Mouse (Mus musculus) splenic B cell, adult 2 months (primary cell): ENCODE data around the gene Fam199x.

Source experiments
- DNase-seq: peaks from one replicate; pipeline ENCODE4 v3.0.0-alpha.2; 2011; ENCODE audit warnings: low read depth, low spot score
- H3K27me3 ChIP-seq: 2 replicates; pipeline ENCODE4 v1.6.1; 2012; ENCODE audit warnings: mild to moderate bottlenecking, low read length, moderate library complexity, mixed read lengths; ENCODE audit not compliant: control insufficient read depth, poor library complexity, insufficient read depth, severe bottlenecking
- H3K36me3 ChIP-seq: 2 replicates; pipeline ENCODE4 v1.6.1; 2012; ENCODE audit warnings: mild to moderate bottlenecking, low read length, moderate library complexity, mixed read lengths; ENCODE audit not compliant: control insufficient read depth, poor library complexity, insufficient read depth, severe bottlenecking

Fam199x gene

DNA sequence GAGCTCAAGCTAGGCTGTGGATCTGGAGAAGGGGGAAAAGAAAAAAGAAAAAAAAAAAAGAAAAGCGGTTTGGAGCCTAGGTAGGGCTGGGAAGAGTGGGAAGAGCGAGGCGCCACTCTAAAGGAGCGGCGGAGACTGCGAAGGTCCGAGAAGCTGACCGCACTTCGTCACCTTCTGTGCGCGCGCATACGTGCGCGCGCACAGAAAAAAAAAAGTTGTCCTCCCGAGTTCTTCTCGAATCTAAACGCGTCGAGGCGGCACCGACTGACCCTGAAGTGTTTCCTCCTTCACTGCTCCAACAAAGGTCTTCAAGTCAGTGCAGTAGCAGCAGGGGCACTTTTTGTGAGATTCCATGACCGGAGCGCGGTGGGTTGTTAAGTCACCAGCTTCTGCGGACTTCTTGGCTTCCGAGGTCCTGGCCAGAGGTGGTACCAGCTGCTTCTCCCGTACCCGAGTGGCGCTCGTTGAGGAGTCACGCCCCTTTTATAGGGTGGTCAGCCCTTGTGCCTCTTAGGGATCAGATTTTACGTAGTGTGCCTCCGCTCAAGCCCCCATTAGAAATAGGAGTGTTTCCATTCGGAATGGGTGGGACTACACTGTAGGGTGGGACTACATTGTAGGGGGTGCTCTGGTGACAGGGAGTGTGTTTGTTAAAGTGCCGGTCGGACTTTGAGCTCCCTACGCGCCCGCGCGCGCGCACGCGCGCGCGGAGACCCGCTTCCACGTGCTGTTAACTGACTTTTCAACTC is 70.5 kb downstream of the Fam199x start:
- Histone ChIP-seq H3K36me3 (no peaks in the 10 kb centered on the region), H3K27me3 (no peaks in the 10 kb centered on the region)
- no peak for DNase-seq

- Histone ChIP-seq H3K27me3 (no peaks in the 10 kb centered on the region), H3K36me3 (no peaks in the 10 kb centered on the region)
- DNase-seq = no peak
Observed at GRCm38 (mm10) chrX:137121718-137122117, 72.3 kb downstream of the Fam199x start, which contains the start of gene Esx1. Esx1 (minus strand) TSS chrX:137122083.

DNA sequence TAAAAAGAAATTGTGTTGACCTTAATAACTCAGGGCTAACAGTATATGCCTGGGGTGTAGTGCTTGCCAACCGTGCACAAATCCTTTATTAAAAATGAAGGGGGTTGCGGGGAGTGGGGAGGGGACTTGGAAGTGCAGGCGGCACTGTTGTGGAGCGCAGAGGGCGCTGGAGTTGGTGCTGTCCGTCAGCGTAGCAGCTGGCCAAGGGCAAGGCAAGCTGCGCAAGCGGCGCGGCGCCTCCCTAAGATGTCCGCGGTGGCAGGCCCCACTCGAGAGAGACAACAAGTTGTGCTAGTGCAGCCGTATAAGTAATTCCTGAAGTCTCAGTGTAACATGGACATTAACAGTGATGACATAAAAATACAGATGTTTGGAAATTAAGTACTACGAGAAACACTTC is 78.1 kb downstream of the Fam199x start:
- Histone ChIP-seq H3K27me3 (no peaks in the 10 kb centered on the region), H3K36me3 (no peaks in the 10 kb centered on the region)
- no peak for DNase-seq
